Mouse (Mus musculus) C2C12 (cell line): ENCODE measurements around the gene Hoxd13. TPM values are rescaled to one million over a fixed set of nuclear protein-coding genes. Genes with fewer than 3 reads are reported as not detected.

ENCODE experiments used
- H3K27me3 ChIP-seq: one replicate; pipeline ENCODE4 v1.6.1; 2011; ENCODE audit not compliant: control insufficient read depth, insufficient read depth, insufficient read length
- H3K36me3 ChIP-seq: one replicate; pipeline ENCODE4 v1.6.1; 2011; ENCODE audit not compliant: control insufficient read depth, insufficient read depth
- H3K4me3 ChIP-seq: one replicate; pipeline ENCODE4 v1.5.1; 2011; ENCODE audit warnings: mild to moderate bottlenecking, control low read depth; ENCODE audit not compliant: poor library complexity, insufficient read depth, severe bottlenecking
- H3K79me2 ChIP-seq: one replicate; pipeline ENCODE4 v1.6.1; 2011; ENCODE audit not compliant: control insufficient read depth, insufficient read depth
- H3K79me3 ChIP-seq: one replicate; pipeline ENCODE4 v1.6.1; 2011; ENCODE audit warnings: low read depth, control low read depth
- H3ac ChIP-seq: one replicate; pipeline ENCODE3; 2011; ENCODE audit warnings: low read depth; ENCODE audit not compliant: control insufficient read depth, insufficient read length
- CEBPB ChIP-seq: IDR thresholded peaks from one replicate; pipeline ENCODE4 v1.6.1; 2011; ENCODE audit warnings: low read depth, mild to moderate bottlenecking, control low read depth, moderate library complexity
- CTCF ChIP-seq: IDR thresholded peaks from one replicate; pipeline ENCODE4 v1.5.1; 2011; ENCODE audit not compliant: control insufficient read depth, insufficient read depth, insufficient read length
- FOSL1 ChIP-seq: IDR thresholded peaks from one replicate; pipeline ENCODE4 v1.8.0; 2011; ENCODE audit warnings: mild to moderate bottlenecking, low read length; ENCODE audit not compliant: poor library complexity, insufficient read depth, severe bottlenecking
- MAX ChIP-seq: IDR thresholded peaks from one replicate; pipeline ENCODE4 v1.6.1; 2011; ENCODE audit warnings: mild to moderate bottlenecking, control low read depth
- MYOD1 ChIP-seq: IDR thresholded peaks from one replicate; pipeline ENCODE4 v1.6.1; 2011; ENCODE audit warnings: low read depth; ENCODE audit not compliant: control insufficient read depth, insufficient read length
- MYOG ChIP-seq: IDR thresholded peaks from one replicate; pipeline ENCODE4 v1.6.1; 2011; ENCODE audit not compliant: control insufficient read depth, insufficient read length; ENCODE audit errors: extremely low read depth
- USF1 ChIP-seq: IDR thresholded peaks from one replicate; pipeline ENCODE4 v1.6.1; 2011; ENCODE audit warnings: low read depth, mild to moderate bottlenecking, control low read depth, moderate library complexity
- polyA plus RNA-seq: library from polyadenylated mRNA; unstranded; fragments of >200 nt; fragmentation: generic; extraction: Trizol; gene quantifications from one replicate; pipeline ENCODE4 v1.2.1, GENCODE M21; 2012; ENCODE audit warnings: missing spikeins

The Hoxd13 gene
- polyA plus RNA-seq, 1 experiment = not detected

GRCm38 (mm10) chr2:74706393-74706960, 38.4 kb downstream of the Hoxd13 start:
- no peak for TF ChIP-seq FOSL1
- TF ChIP-seq USF1 = no peak
- TF ChIP-seq MAX = no peak
- TF ChIP-seq CEBPB = no peak
- TF ChIP-seq MYOG = no peak
- TF ChIP-seq CTCF = no peak
- TF ChIP-seq MYOD1 = no peak
- no peaks in the 10 kb centered on the region for H3K36me3 ChIP-seq
- H3K79me2 ChIP-seq = no peaks in the 10 kb centered on the region
- peaks cover 34% of the 10 kb centered on the region for H3K27me3 ChIP-seq
- no peak overlapping the region for H3ac ChIP-seq
- H3K79me3 ChIP-seq = no peaks in the 10 kb centered on the region
- H3K4me3 ChIP-seq = no peak overlapping the region

GRCm38 (mm10) chr2:74707599-74707998, 39.5 kb downstream of the Hoxd13 start:
- Histone ChIP-seq H3K4me3 (no peak overlapping the region), H3K36me3 (no peaks in the 10 kb centered on the region), H3K79me2 (no peaks in the 10 kb centered on the region), H3K79me3 (no peaks in the 10 kb centered on the region), H3K27me3 (peaks cover 42% of the 10 kb centered on the region), H3ac (no peak overlapping the region)
- TF ChIP-seq CEBPB = no peak
- no peak for TF ChIP-seq MAX
- no peak for TF ChIP-seq FOSL1
- no peak for TF ChIP-seq MYOD1
- TF ChIP-seq USF1 = no peak
- TF ChIP-seq CTCF = no peak
- TF ChIP-seq MYOG = no peak

DNA sequence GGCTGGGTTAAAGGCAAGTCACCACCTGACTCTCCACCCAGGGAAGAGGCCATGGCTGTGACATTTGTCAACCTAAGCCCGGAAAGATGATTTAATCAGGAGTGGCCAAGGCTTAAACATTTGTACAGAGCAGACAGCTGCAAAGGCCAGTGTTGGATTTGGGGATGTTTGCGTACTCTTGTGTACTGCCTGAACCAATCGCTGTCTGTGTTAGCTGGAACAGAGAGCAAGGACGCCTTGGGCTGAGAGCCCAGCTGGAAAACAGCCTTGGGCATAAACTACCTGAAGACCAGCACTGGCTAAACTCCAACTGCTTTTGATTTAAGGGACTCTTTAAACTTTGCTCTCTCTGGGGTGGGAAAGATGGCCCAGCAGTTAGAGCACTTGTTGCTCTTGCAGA, 40.6 kb downstream of the Hoxd13 start:
- Histone ChIP-seq H3ac (no peak overlapping the region), H3K79me3 (no peaks in the 10 kb centered on the region), H3K27me3 (peaks cover 42% of the 10 kb centered on the region), H3K79me2 (no peaks in the 10 kb centered on the region), H3K4me3 (no peak overlapping the region), H3K36me3 (no peaks in the 10 kb centered on the region)
- no peak for TF ChIP-seq CEBPB
- no peak for TF ChIP-seq CTCF
- no peak for TF ChIP-seq MYOD1
- no peak for TF ChIP-seq MYOG

GRCm38 (mm10) chr2:74709465-74710419, 41.6 kb downstream of the Hoxd13 start:
- Histone ChIP-seq H3ac (no peak overlapping the region), H3K36me3 (no peaks in the 10 kb centered on the region), H3K4me3 (no peak overlapping the region), H3K79me2 (no peaks in the 10 kb centered on the region), H3K27me3 (peaks cover 42% of the 10 kb centered on the region), H3K79me3 (no peaks in the 10 kb centered on the region)
- no peak for TF ChIP-seq MYOD1
- no peak for TF ChIP-seq CEBPB
- no peak for TF ChIP-seq MAX
- no peak for TF ChIP-seq MYOG
- no peak for TF ChIP-seq USF1
- TF ChIP-seq CTCF = no peak
- TF ChIP-seq FOSL1 = no peak

GRCm38 (mm10) chr2:74710929-74711543, 42.9 kb downstream of the Hoxd13 start:
- no peak overlapping the region for H3K4me3 ChIP-seq
- H3K27me3 ChIP-seq = peaks cover 37% of the 10 kb centered on the region
- H3K36me3 ChIP-seq = no peaks in the 10 kb centered on the region
- no peak for TF ChIP-seq MAX
- TF ChIP-seq FOSL1 = no peak
- TF ChIP-seq MYOD1 = no peak
- TF ChIP-seq USF1 = no peak
- no peak for TF ChIP-seq CEBPB
- TF ChIP-seq CTCF = no peak
- no peak for TF ChIP-seq MYOG
- H3K79me3 ChIP-seq = no peaks in the 10 kb centered on the region
- H3K79me2 ChIP-seq = no peaks in the 10 kb centered on the region
- H3ac ChIP-seq = no peak overlapping the region
